Mouse (Mus musculus) myocyte (in vitro differentiated cells): ENCODE results near the gene Gm44790.
"Not testable (repeated sequence)": the region's sequence is repeated elsewhere in the genome, so short reads cannot be mapped to it uniquely, and the experiment has no call there.

ENCODE experiments used
- MYOD1 ChIP-seq, 3 experiments: IDR thresholded peaks; one replicate each; pipeline ENCODE4 v1.6.1; 2011; ENCODE audit warnings: control low read depth in 2 of 3, low read depth in 2 of 3, mild to moderate bottlenecking in 2 of 3, moderate library complexity in 1 of 3; ENCODE audit not compliant: insufficient read length in 2 of 3, control insufficient read depth in 1 of 3
- MYOG ChIP-seq, 3 experiments: IDR thresholded peaks; one replicate each; pipeline ENCODE4 v1.6.1; 2011; ENCODE audit warnings: control low read depth in 2 of 3, low read depth in 2 of 3, mild to moderate bottlenecking in 2 of 3; ENCODE audit not compliant: insufficient read length in 2 of 3, control insufficient read depth in 1 of 3, insufficient read depth in 1 of 3
- POLR2A ChIP-seq: IDR thresholded peaks from one replicate; pipeline ENCODE4 v1.6.1; 2011; ENCODE audit warnings: low read depth, mild to moderate bottlenecking, control low read depth, moderate library complexity; ENCODE audit not compliant: insufficient read length
- POLR2AphosphoS2 ChIP-seq: IDR thresholded peaks from one replicate; pipeline ENCODE4 v1.6.1; 2011; ENCODE audit warnings: low read depth, control low read depth; ENCODE audit not compliant: insufficient read length
- TCF3 ChIP-seq: IDR thresholded peaks from one replicate; pipeline ENCODE4 v1.6.1; 2011; ENCODE audit warnings: low read depth, control low read depth; ENCODE audit not compliant: insufficient read length
- USF1 ChIP-seq: IDR thresholded peaks from one replicate; pipeline ENCODE4 v1.6.1; 2011; ENCODE audit warnings: low read depth, mild to moderate bottlenecking, control low read depth, moderate library complexity

- not testable (repeated sequence) for TF ChIP-seq USF1; POLR2A; TCF3; MYOD1 (IDR thresholded peaks at IDR 0.05; ENCODE audit: control insufficient read depth in 1 of 3, insufficient read length in 2 of 3, low read depth in 2 of 3); MYOG (IDR thresholded peaks at IDR 0.05; ENCODE audit: control insufficient read depth in 1 of 3, insufficient read depth in 1 of 3, insufficient read length in 2 of 3, low read depth in 2 of 3); POLR2AphosphoS2
These were observed 64.0 kb downstream of the Gm44790 start for GRCm38 (mm10) chr6:86490413-86490812.
